Mouse (Mus musculus): ENCODE measurements around the gene Tsc2. TPM values are rescaled to one million over a fixed set of nuclear protein-coding genes. Genes with fewer than 3 reads are reported as not detected.

The Tsc2 gene
- total and polyA plus RNA-seq, 3 experiments, result 9.1 to 69.8 (median 35.2) TPM

- Histone ChIP-seq H3K36me3 (replicated peaks in 1 of 2; ENCODE audit: control insufficient read depth in 1 of 2, insufficient read depth in 1 of 2, low read length in 1 of 2) (no peaks in the 10 kb centered on the region), H3K9ac (ENCODE audit: insufficient read depth, low read depth) (no peak overlapping the region), H3K4me3 (replicated peaks in 1 of 3; ENCODE audit: low read depth in 2 of 3, low read length in 2 of 3, poor library complexity in 1 of 3) (no peak overlapping the region), H3K79me2 (replicated peaks; ENCODE audit: control insufficient read depth, extremely low read depth, insufficient read depth, poor library complexity, severe bottlenecking) (no peaks in the 10 kb centered on the region), H3K4me1 (ENCODE audit: control insufficient read depth in 1 of 2, insufficient read depth in 2 of 2) (peaks cover 7 to 26% of the 10 kb centered on the region in 2 experiments), H3K9me3 (replicated peaks; ENCODE audit: low read length) (no peaks in the 10 kb centered on the region), H3K27me3 (replicated peaks) (peaks cover 28% of the 10 kb centered on the region), H3K4me2 (ENCODE audit: insufficient read depth, low read depth, poor library complexity, severe bottlenecking) (no peak overlapping the region), H3K27ac (ENCODE audit: insufficient read depth, low read depth) (no peak overlapping the region)
- DNase-seq (ENCODE audit: extremely low read depth), result no peak
- TF ChIP-seq RCOR1 (conservative IDR thresholded peaks at IDR 0.05; ENCODE audit: low read depth, low read length), result no peak
- in situ Hi-C loops (cut with MboI; ENCODE audit: low pct_ligation_motif_present, low pct_unique_long_range_greater_than_20kb, low sequenced_read_pairs) (loop anchor here (5.0 kb wide), 1 partner anchor 55 kb away; no protein-coding TSS in a partner anchor), dilution Hi-C loops (cut with MboI; ENCODE audit: extremely low pct_ligation_motif_present, extremely low pct_unique_long_range_greater_than_20kb, low sequenced_read_pairs) (no loop called here)
Observed at GRCm38 (mm10) chr17:24651835-24652234, 19.4 kb upstream of the Tsc2 start.

- no peaks in the 10 kb centered on the region for H3K36me3 ChIP-seq (replicated peaks in 1 of 2; ENCODE audit: control insufficient read depth in 1 of 2, insufficient read depth in 1 of 2, low read length in 1 of 2)
- no peak overlapping the region for H3K27ac ChIP-seq (ENCODE audit: insufficient read depth, low read depth)
- no peak overlapping the region for H3K4me3 ChIP-seq (replicated peaks in 1 of 3; ENCODE audit: low read depth in 2 of 3, low read length in 2 of 3, poor library complexity in 1 of 3)
- no peaks in the 10 kb centered on the region for H3K9me3 ChIP-seq (replicated peaks; ENCODE audit: low read length)
- in situ Hi-C loops (cut with MboI; ENCODE audit: low pct_ligation_motif_present, low pct_unique_long_range_greater_than_20kb, low sequenced_read_pairs) (loop anchor here (5.0 kb wide), 1 partner anchor 53 kb away; no protein-coding TSS in a partner anchor), dilution Hi-C loops (cut with MboI; ENCODE audit: extremely low pct_ligation_motif_present, extremely low pct_unique_long_range_greater_than_20kb, low sequenced_read_pairs) (no loop called here)
- H3K27me3 ChIP-seq (replicated peaks), result peaks cover 28% of the 10 kb centered on the region
- TF ChIP-seq E2F4 (IDR thresholded peaks at IDR 0.05; ENCODE audit: insufficient replicate concordance, low read depth, low read length) (no peak), USF1 (IDR thresholded peaks at IDR 0.05; ENCODE audit: low read depth, low read length) (no peak), MYC (IDR thresholded peaks at IDR 0.05; ENCODE audit: low read depth, low read length) (no peak), EP300 (IDR thresholded peaks at IDR 0.05; ENCODE audit: low read length) (no peak), NRF1 (IDR thresholded peaks at IDR 0.05; ENCODE audit: low read depth, low read length) (no peak), MAX (IDR thresholded peaks at IDR 0.05; ENCODE audit: low read length) (no peak), ZC3H11A (IDR thresholded peaks at IDR 0.05; ENCODE audit: low read depth, low read length) (no peak), TCF12 (IDR thresholded peaks at IDR 0.05; ENCODE audit: low read depth, low read length) (no peak), MXI1 (IDR thresholded peaks at IDR 0.05; ENCODE audit: low read depth, low read length) (no peak), ETS1 (conservative IDR thresholded peaks at IDR 0.05; ENCODE audit: low read depth, low read length) (no peak), NELFE (IDR thresholded peaks at IDR 0.05; ENCODE audit: low read depth, low read length) (no peak), JUN (IDR thresholded peaks at IDR 0.05; ENCODE audit: insufficient read depth, low read depth, low read length) (no peak), IRF4 (IDR thresholded peaks at IDR 0.05; ENCODE audit: low read depth, low read length) (no peak), ZNF384 (IDR thresholded peaks at IDR 0.05; ENCODE audit: low read depth, low read length) (no peak), UBTF (IDR thresholded peaks at IDR 0.05; ENCODE audit: low read depth, low read length) (no peak), MAZ (IDR thresholded peaks at IDR 0.05; ENCODE audit: low read depth, low read length) (no peak)
- no peak for DNase-seq (ENCODE audit: extremely low read depth)
- H3K4me2 ChIP-seq (ENCODE audit: insufficient read depth, low read depth, poor library complexity, severe bottlenecking), result no peak overlapping the region
- H3K4me1 ChIP-seq (ENCODE audit: control insufficient read depth in 1 of 2, insufficient read depth in 2 of 2), result peaks cover 4 to 23% of the 10 kb centered on the region in 2 experiments; a peak in 2 of 4 replicates
- no peak overlapping the region for H3K9ac ChIP-seq (ENCODE audit: insufficient read depth, low read depth)
- no peaks in the 10 kb centered on the region for H3K79me2 ChIP-seq (replicated peaks; ENCODE audit: control insufficient read depth, extremely low read depth, insufficient read depth, poor library complexity, severe bottlenecking)
Observed at GRCm38 (mm10) chr17:24650766-24651165, 18.3 kb upstream of the Tsc2 start.
